Mouse (Mus musculus) heart, embryonic 12.5 days (tissue): Measurements from ENCODE around the gene Ddx24. TPM values are rescaled to one million over a fixed set of nuclear protein-coding genes. Genes with fewer than 3 reads are reported as not detected.

Experiments used
- ATAC-seq: fragments of 200-750 bp; cut with Nextera tagmentation; 2 replicates; pipeline ENCODE4 v1.8.0; 2017; ENCODE audit warnings: moderate TSS enrichment, moderate library complexity; ENCODE audit not compliant: insufficient number of reproducible peaks, low FRiP score
- H3K27ac ChIP-seq: fragments of 300-500 bp; sonication (generic); 2 replicates; pipeline ENCODE4 v1.5.1; 2016; ENCODE audit warnings: mild to moderate bottlenecking, moderate library complexity; ENCODE audit not compliant: poor library complexity, severe bottlenecking
- H3K27me3 ChIP-seq: fragments of 300-500 bp; sonication (generic); replicated peaks from 2 replicates; pipeline ENCODE4 v1.6.1; 2016; ENCODE audit warnings: mild to moderate bottlenecking, moderate library complexity
- H3K36me3 ChIP-seq: fragments of 300-500 bp; sonication (generic); 2 replicates; pipeline ENCODE4 v1.6.1; 2016; ENCODE audit warnings: mild to moderate bottlenecking, moderate library complexity
- H3K4me1 ChIP-seq: fragments of 300-500 bp; sonication (generic); replicated peaks from 2 replicates; pipeline ENCODE4 v1.6.1; 2016; ENCODE audit warnings: mild to moderate bottlenecking
- H3K4me2 ChIP-seq: fragments of 300-500 bp; sonication (generic); 2 replicates; pipeline ENCODE4 v1.6.1; 2016; ENCODE audit warnings: mild to moderate bottlenecking, moderate library complexity
- H3K4me3 ChIP-seq: fragments of 300-500 bp; sonication (generic); 2 replicates; pipeline ENCODE4 v1.5.1; 2016; ENCODE audit warnings: mild to moderate bottlenecking
- H3K9ac ChIP-seq: fragments of 300-500 bp; sonication (generic); 2 replicates; pipeline ENCODE4 v1.6.1; 2016; ENCODE audit warnings: mild to moderate bottlenecking, moderate library complexity
- H3K9me3 ChIP-seq: fragments of 300-500 bp; sonication (generic); replicated peaks from 2 replicates; pipeline ENCODE4 v1.6.1; 2016; ENCODE audit warnings: mild to moderate bottlenecking, moderate library complexity
- WGBS: fragments of 180-500 bp; shearing (Covaris S2); methylation state at CpG from one replicate; pipeline ENCODE4 v1.1.7; 2016; 5-methylcytosine and 5-hydroxymethylcytosine counted together
- polyA plus RNA-seq: library from polyadenylated mRNA; unstranded; fragments of >200 nt; fragmentation: Nextera tagmentation; extraction: Ambion mirVana; gene quantifications from 2 replicates; pipeline ENCODE4 v1.2.1, GENCODE M21; 2016

The Ddx24 gene
- polyA plus RNA-seq, 1 experiment from 2014 or later: 72.3 TPM

DNA sequence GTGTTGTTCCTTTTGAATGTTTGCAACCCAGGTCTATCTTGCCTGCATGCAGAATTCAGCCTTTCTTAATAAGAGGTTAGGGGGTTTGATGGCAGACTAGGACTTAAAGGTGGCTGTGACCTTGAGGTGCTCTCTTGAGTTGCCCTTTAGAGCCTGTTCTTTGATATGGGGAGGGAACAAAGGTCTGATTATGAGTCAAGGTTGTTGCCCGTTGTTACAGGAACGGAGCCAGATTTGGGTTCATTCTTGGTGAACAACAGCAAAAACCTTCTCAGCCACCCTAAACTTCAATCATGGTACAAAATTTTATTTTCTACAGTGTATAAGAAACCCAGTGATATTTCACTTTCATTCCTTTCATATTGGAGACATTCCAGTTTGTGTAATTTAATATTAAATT lies 7.8 kb upstream of the Ddx24 start:
- H3K27ac ChIP-seq: no peak overlapping the region
- no peaks in the 10 kb centered on the region for H3K36me3 ChIP-seq
- ATAC-seq: no peak
- no peaks in the 10 kb centered on the region for H3K9me3 ChIP-seq
- H3K9ac ChIP-seq: no peak overlapping the region
- no peak overlapping the region for H3K4me3 ChIP-seq
- 73% methylated on average over 2 of the region's 2 CpGs for WGBS
- H3K27me3 ChIP-seq: no peaks in the 10 kb centered on the region
- no peak overlapping the region for H3K4me2 ChIP-seq
- H3K4me1 ChIP-seq: no peaks in the 10 kb centered on the region

DNA sequence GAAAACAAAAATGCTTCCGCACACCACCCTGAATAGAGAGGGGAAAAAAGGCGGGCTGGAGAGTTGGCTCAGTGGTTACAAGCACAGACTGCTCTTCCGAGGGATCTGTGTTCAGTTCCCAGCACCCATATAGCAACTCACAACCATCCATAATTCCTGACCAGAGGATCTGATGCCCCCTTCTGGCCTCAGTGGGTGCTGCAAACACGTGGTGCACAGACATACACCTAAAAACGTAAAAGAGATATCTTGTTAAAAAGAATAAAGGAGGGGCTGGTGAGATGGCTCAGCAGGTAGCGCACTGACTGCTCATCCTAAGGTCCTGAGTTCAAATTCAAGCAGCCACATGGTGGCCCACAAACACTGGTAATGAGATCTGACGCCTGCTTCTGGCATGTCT lies 1.1 kb upstream of the Ddx24 start:
- Histone ChIP-seq H3K27ac (no peak overlapping the region), H3K4me1 (peaks cover 23% of the 10 kb centered on the region), H3K4me2 (no peak overlapping the region), H3K27me3 (no peaks in the 10 kb centered on the region), H3K36me3 (peaks cover 15% of the 10 kb centered on the region), H3K9ac (no peak overlapping the region), H3K4me3 (no peak overlapping the region), H3K9me3 (no peaks in the 10 kb centered on the region; the same call in 1 of the 2 replicates)
- ATAC-seq: no peak
- 88% methylated on average over 7 of the region's 7 CpGs for WGBS

- ATAC-seq: peak; percentile 10; the same call in 1 of the 2 replicates
- peak overlapping the region; percentile 28; the same call in 1 of the 2 replicates for H3K27ac ChIP-seq
- peaks cover 25% of the 10 kb centered on the region for H3K4me1 ChIP-seq
Measured at GRCm38 (mm10) chr12:103425016-103425728, 458 bp downstream of the Ddx24 start.

GRCm38 (mm10) chr12:103408144-103408543 lies 17.5 kb downstream of the Ddx24 start:
- no peaks in the 10 kb centered on the region for H3K9me3 ChIP-seq
- H3K4me3 ChIP-seq: no peak overlapping the region
- H3K9ac ChIP-seq: no peak overlapping the region
- peaks cover 97% of the 10 kb centered on the region for H3K36me3 ChIP-seq
- no peaks in the 10 kb centered on the region for H3K4me1 ChIP-seq
- no peak overlapping the region for H3K4me2 ChIP-seq
- WGBS: 92% methylated on average over 10 of the region's 10 CpGs
- ATAC-seq: no peak
- H3K27ac ChIP-seq: no peak overlapping the region
- no peaks in the 10 kb centered on the region for H3K27me3 ChIP-seq

More at GRCm38 (mm10) chr12:103425016-103425728, 458 bp downstream of the Ddx24 start:
- no peaks in the 10 kb centered on the region for H3K27me3 ChIP-seq
- H3K9ac ChIP-seq: peak overlapping the region; percentile 98
- peaks cover 16% of the 10 kb centered on the region for H3K36me3 ChIP-seq
- 8% methylated on average over 33 of the region's 33 CpGs for WGBS
- H3K4me2 ChIP-seq: peak overlapping the region; percentile 99
- peak overlapping the region; percentile 96 for H3K4me3 ChIP-seq
- H3K9me3 ChIP-seq: no peaks in the 10 kb centered on the region; the same call in 1 of the 2 replicates

- peaks cover 97% of the 10 kb centered on the region for H3K36me3 ChIP-seq
Measured at GRCm38 (mm10) chr12:103407720-103408119, 17.9 kb downstream of the Ddx24 start, which contains the start of gene 9330161L09Rik. Gene 9330161L09Rik, minus strand, starts transcription at chr12:103407820.

DNA sequence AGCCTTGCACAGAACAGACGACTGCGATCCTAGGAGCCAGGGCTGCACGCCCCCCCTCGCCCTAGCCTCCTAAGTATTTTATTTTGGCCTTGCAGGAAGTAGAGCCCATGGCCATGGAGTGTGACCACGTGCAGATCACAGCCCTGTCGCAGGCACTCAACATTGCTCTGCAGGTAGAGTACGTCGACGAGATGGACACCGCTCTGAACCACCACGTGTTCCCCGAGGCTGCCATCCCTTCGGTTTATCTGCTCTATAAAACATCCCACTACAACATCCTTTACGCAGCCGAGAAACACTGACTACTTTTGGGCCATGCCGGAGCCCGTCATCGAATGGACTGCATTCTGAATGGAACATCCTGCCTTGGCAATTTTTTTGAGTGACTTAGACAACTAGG lies 21.5 kb downstream of the Ddx24 start:
- no peaks in the 10 kb centered on the region for H3K27me3 ChIP-seq
- WGBS: 87% methylated on average over 18 of the region's 18 CpGs
- peaks cover 76% of the 10 kb centered on the region for H3K36me3 ChIP-seq
- no peak overlapping the region for H3K9ac ChIP-seq
- H3K9me3 ChIP-seq: no peaks in the 10 kb centered on the region
- no peak overlapping the region for H3K4me2 ChIP-seq
- no peak for ATAC-seq
- H3K27ac ChIP-seq: no peak overlapping the region
- H3K4me1 ChIP-seq: no peaks in the 10 kb centered on the region
- H3K4me3 ChIP-seq: no peak overlapping the region

More at GRCm38 (mm10) chr12:103407720-103408119, 17.9 kb downstream of the Ddx24 start, which contains the start of gene 9330161L09Rik:
- no peak for ATAC-seq
- Histone ChIP-seq H3K9ac (no peak within 1 kb of the TSS), H3K4me3 (no peak within 1 kb of the TSS), H3K9me3 (no peaks in the 10 kb centered on the region), H3K4me2 (no peak within 1 kb of the TSS), H3K4me1 (no peaks in the 10 kb centered on the region), H3K27me3 (no peaks in the 10 kb centered on the region), H3K27ac (no peak within 1 kb of the TSS)
- 87% methylated on average over 4 of the region's 4 CpGs for WGBS

GRCm38 (mm10) chr12:103396751-103397150 lies 28.9 kb downstream of the Ddx24 start:
- no peak for ATAC-seq
- no peak overlapping the region for H3K27ac ChIP-seq
- H3K27me3 ChIP-seq: no peaks in the 10 kb centered on the region
- peaks cover 52% of the 10 kb centered on the region for H3K4me1 ChIP-seq
- no peaks in the 10 kb centered on the region for H3K9me3 ChIP-seq
- H3K4me2 ChIP-seq: no peak overlapping the region
- 66% methylated on average over 7 of the region's 7 CpGs for WGBS
- H3K4me3 ChIP-seq: no peak overlapping the region
- H3K9ac ChIP-seq: no peak overlapping the region
- H3K36me3 ChIP-seq: peaks cover 12% of the 10 kb centered on the region

GRCm38 (mm10) chr12:103395486-103396275 lies 29.9 kb downstream of the Ddx24 start:
- no peak for ATAC-seq
- Histone ChIP-seq H3K27ac (no peak overlapping the region), H3K9ac (0 out of 2 replicates have a peak overlapping the region, but pooled peaks have one; percentile 0), H3K9me3 (no peaks in the 10 kb centered on the region), H3K36me3 (peaks cover 4% of the 10 kb centered on the region), H3K4me2 (no peak overlapping the region), H3K4me1 (peaks cover 62% of the 10 kb centered on the region), H3K27me3 (no peaks in the 10 kb centered on the region), H3K4me3 (no peak overlapping the region)
- 72% methylated on average over 12 of the region's 12 CpGs for WGBS

DNA sequence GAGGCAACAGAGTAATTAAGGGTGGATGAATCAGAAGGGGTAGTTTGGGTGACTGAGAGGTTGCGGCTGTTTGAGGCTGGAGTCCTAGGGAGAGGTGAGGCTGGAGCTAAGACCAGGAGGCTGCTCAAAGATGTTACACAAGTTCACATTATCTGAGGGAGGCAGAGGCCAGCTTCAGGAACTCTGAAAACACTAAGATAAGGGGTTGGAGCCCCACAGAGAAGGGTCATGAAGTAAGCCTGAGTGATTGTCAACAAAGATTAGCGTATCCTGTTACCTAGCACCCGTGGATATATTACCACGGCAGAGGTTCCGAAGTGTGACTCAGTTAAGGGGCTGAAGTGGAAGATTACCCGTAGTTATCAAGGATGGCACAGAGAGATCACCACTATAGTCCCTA lies 32.1 kb downstream of the Ddx24 start:
- peak; percentile 81 for ATAC-seq
- Histone ChIP-seq H3K27me3 (no peaks in the 10 kb centered on the region), H3K4me3 (no peak overlapping the region), H3K9ac (peak overlapping the region; percentile 46; the same call in 1 of the 2 replicates), H3K27ac (peak overlapping the region; percentile 54; the same call in 1 of the 2 replicates), H3K9me3 (no peaks in the 10 kb centered on the region), H3K36me3 (no peaks in the 10 kb centered on the region), H3K4me2 (peak overlapping the region; percentile 12; the same call in 1 of the 2 replicates), H3K4me1 (peaks cover 78% of the 10 kb centered on the region)
- WGBS: 26% methylated on average over 6 of the region's 6 CpGs

DNA sequence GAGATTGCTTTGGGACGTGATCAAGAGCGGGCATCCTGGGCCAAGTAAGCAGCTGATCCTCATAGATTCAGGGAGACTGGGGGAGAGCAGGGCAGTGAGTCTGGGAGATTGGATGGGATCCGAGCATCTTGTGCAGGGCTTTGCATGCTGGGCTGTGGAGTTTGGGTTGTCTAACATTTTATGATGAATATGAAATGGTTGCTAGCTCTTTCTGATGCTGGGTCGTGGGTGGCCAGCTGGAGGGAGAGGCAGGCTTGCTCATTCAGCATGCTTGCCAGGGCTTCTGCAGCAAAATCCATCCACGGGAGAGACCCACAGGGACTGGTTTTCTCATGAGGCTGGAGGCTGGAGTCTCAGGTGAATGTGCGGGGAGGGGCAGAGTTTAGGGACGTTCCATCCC lies 34.5 kb downstream of the Ddx24 start:
- Histone ChIP-seq H3K9ac (peak overlapping the region; percentile 32; the same call in 1 of the 2 replicates), H3K9me3 (no peaks in the 10 kb centered on the region), H3K4me3 (no peak overlapping the region), H3K36me3 (no peaks in the 10 kb centered on the region), H3K27ac (peak overlapping the region; percentile 53; the same call in 1 of the 2 replicates), H3K4me1 (peaks cover 61% of the 10 kb centered on the region), H3K4me2 (peak overlapping the region; percentile 82), H3K27me3 (no peaks in the 10 kb centered on the region)
- WGBS: 59% methylated on average over 7 of the region's 7 CpGs
- ATAC-seq: no peak

GRCm38 (mm10) chr12:103389982-103390381 lies 35.6 kb downstream of the Ddx24 start:
- Histone ChIP-seq H3K4me1 (peaks cover 51% of the 10 kb centered on the region), H3K9ac (peak overlapping the region; percentile 2; the same call in 1 of the 2 replicates), H3K27me3 (no peaks in the 10 kb centered on the region), H3K9me3 (no peaks in the 10 kb centered on the region), H3K4me3 (peak overlapping the region; percentile 77), H3K27ac (no peak overlapping the region), H3K4me2 (peak overlapping the region; percentile 82), H3K36me3 (no peaks in the 10 kb centered on the region)
- WGBS: 59% methylated on average over 3 of the region's 4 CpGs
- no peak for ATAC-seq
